20 mouse cellular contexts compared by ENCODE assay signal in genomic region chr5:104003955-104004354, GRCm38 (mm10). TPM values are rescaled to one million over a fixed set of nuclear protein-coding genes. Genes with fewer than 3 reads are reported as not detected.
"Had no signal": no experiment of that assay in that cellular context is flagged by ENCODE, and none has a peak within 500 bp of the region (broad histone marks: within the 10 kb centered on the region; RNA-seq: fewer than 3 reads in every experiment).

No protein-coding gene starts in this region.

- H3K36me3 ChIP-seq: limb, embryonic 15.5 days; midbrain, embryonic 15.5 days; neural tube, embryonic 12.5 days; neural tube, embryonic 15.5 days had no signal

- H3K9me3 ChIP-seq: limb, embryonic 12.5 days; limb, embryonic 15.5 days; midbrain, embryonic 15.5 days; neural tube, embryonic 12.5 days; neural tube, embryonic 15.5 days had no signal

- DNase-seq: kidney, adult 2 months; kidney, postnatal 25 days; left cerebral cortex, postnatal 4 days; liver, postnatal 0 days; right cerebral cortex, adult 18-20 months; right cerebral cortex, postnatal 14 days; right cerebral cortex, postnatal 4 days; thymus, postnatal 25 days had no signal

- H3K9ac ChIP-seq: limb, embryonic 12.5 days; limb, embryonic 15.5 days; liver, embryonic 14.5 days; liver, postnatal 0 days; midbrain, embryonic 15.5 days; neural tube, embryonic 12.5 days; neural tube, embryonic 15.5 days had no signal

- H3K4me1 ChIP-seq: limb, embryonic 15.5 days; neural tube, embryonic 12.5 days; neural tube, embryonic 15.5 days had no signal

- H3K4me3 ChIP-seq: limb, embryonic 12.5 days; limb, embryonic 15.5 days; neural tube, embryonic 12.5 days; neural tube, embryonic 15.5 days had no signal

- ATAC-seq: intestine, postnatal 0 days; liver, postnatal 0 days; midbrain, embryonic 15.5 days had no signal

- H3K27ac ChIP-seq: limb, embryonic 12.5 days; limb, embryonic 15.5 days; liver, embryonic 14.5 days; midbrain, embryonic 15.5 days; neural tube, embryonic 12.5 days; neural tube, embryonic 15.5 days had no signal

- H3K4me2 ChIP-seq: limb, embryonic 15.5 days; liver, embryonic 11.5 days; midbrain, embryonic 11.5 days; neural tube, embryonic 15.5 days had no signal

- H3K27me3 ChIP-seq: limb, embryonic 12.5 days; limb, embryonic 15.5 days; midbrain, embryonic 15.5 days; neural tube, embryonic 12.5 days; neural tube, embryonic 15.5 days had no signal

RNA-seq across cellular contexts. Expression of gene Hsd17b13, which starts 26.7 kb away (rescaled TPM):
- total RNA-seq: layer of hippocampus, postnatal 14 days; left cerebral cortex, postnatal 4 days; megakaryocyte-erythroid progenitor cell, adult 5-6 weeks had no signal
- polyA plus RNA-seq: kidney, embryonic 14.5 days; limb, embryonic 12.5 days; midbrain, embryonic 11.5 days; neural tube, embryonic 12.5 days; neural tube, embryonic 15.5 days had no signal
